Mouse (Mus musculus): Measurements from ENCODE around the gene Ubxn6.
A peak's percentile ranks its signal among the peaks of the same experiment; 100 is the strongest.

Gene Ubxn6

GRCm38 (mm10) chr17:56024931-56025330, 49.9 kb downstream of the Ubxn6 start:
- DNase-seq (ENCODE audit: low read depth, low spot score), result no peak

GRCm38 (mm10) chr17:56024476-56024875, 50.4 kb downstream of the Ubxn6 start:
- no peak for DNase-seq (ENCODE audit: low read depth, low spot score)

DNA sequence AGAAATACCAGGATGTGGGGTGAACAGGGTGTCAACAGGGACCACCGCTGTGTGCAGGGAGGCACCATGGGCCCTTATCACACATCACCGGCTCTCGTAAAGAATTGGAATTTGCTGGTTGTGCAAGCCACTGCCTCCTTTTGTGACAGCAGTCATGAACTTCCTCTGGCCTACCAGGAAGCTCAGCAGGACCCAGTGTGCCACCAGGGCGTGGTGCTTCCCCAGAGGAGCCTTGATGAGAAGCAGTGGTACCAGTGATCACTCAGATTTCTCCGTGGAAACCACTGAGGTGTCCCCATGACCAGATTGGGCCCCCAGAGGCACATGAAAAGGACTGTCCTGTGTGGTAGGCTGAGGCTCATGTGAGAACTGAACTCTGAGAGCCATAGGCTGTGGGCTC, 51.4 kb downstream of the Ubxn6 start:
- no peak for DNase-seq (ENCODE audit: low read depth, low spot score)

DNA sequence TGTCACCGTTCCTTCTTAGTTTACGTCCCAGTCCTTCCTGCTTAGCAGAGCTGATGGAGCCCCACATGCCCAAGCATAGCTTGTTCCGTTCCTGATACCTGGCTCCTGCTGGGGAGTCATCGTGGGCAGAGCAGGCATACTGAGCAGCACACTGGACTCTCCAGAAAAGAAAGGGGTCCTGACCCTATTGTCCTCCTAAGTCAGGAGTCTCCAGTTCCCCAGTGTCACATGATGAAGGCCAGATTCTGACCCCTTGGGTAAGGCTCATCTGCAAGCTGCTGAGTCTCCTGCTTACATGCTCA, 51.9 kb downstream of the Ubxn6 start:
- DNase-seq (ENCODE audit: low read depth, low spot score), result no peak

GRCm38 (mm10) chr17:56022131-56022988, 52.5 kb downstream of the Ubxn6 start:
- DNase-seq (ENCODE audit: low read depth, low spot score), result no peak

GRCm38 (mm10) chr17:56021161-56021910, 53.5 kb downstream of the Ubxn6 start:
- no peak for DNase-seq (ENCODE audit: low read depth, low spot score)

DNA sequence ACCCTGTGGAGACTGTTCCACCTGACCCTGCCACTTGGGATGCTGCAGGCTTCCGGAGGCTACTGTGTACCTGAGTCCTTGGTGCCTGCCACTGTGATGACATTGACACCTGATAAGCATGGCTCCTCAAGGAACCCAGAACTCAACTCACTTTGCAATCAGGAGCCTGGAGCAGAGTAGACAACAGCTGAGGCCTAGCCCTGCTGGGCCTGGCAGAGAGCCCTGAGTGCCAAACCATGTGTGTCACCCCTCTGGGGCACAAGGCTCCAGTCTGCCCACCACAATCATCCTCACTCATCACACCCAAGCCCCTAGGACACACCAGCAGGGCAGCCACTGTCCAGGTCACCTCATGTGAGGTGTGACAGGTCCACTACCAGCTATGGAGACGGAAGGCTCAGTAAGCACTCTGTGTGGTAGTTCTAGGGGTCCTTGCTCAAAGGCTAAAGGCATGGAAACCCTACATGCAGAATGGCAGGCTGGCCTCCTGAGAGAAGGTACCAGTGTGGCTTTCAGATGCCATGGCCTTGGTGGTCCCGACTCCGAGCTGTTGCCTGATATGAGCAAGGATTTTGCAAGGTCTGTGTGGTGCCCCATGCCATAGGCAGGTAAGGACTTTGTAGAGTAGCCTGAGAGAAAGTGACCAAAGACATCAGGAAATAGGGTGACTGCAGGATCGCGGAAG, 54.3 kb downstream of the Ubxn6 start:
- no peak for DNase-seq (ENCODE audit: low read depth, low spot score)

DNA sequence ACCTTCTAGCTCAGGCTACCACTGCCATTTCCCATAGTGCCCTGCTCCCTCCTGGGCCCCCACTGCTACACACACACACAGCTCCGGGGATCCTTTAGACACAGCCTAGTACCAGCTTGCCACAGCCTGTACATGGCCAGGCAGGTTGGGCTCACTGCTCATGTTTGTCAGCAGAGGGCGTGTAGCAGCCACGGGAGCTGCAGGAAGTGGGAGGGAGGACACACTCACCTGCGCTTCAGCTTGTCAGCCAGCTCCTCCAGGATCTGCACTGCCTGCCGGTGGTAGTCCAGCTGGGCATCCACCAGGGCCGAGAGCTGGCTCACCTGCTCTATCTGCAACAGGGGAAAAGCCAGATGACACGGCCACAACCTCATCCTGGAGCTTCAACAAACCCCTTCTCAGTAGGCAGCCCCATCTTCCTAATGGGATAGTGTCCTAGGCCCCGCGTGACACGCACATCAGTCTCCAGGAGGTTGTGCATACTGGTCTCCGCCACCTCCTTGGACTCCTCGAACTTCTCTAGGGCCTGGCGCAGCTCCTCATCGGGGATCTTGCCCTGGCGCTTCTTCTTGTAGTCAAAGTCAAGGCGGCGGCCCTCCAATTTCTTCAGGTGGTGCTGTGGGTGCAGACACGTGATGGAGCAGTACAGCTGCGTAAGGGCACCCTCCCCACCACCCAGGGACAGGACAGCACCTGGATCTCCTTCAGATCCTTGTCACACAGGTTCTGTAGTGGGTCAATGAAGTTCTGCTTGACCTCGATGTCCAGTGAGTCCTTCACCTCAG, 56.3 kb downstream of the Ubxn6 start:
- DNase-seq (ENCODE audit: low read depth, low spot score), result peak; percentile 82

DNA sequence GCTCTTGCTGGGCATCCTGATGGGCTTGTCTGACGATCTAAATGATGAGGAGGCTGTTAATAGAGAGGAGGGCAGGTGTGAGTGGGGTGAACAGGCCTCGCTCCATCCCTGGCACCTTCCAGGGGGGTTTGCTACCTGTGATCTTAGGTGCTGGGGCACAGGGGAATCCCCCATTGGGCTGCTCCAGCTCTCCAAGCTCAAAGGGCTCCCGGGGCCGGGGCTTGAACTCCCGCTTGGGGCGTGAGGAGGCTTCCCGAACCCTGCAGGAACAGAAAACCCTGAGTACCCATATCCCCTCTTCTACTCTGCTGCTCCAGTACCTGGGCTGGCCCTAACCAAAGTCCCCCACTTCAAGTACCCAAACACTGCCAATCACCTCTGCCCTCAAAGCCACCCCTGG, 57.0 kb downstream of the Ubxn6 start:
- no peak for DNase-seq (ENCODE audit: low read depth, low spot score)

All from R1 (cell line).